Mouse (Mus musculus) small intestine, adult 2 months (tissue): ENCODE measurements around the gene Olfr1370. TPM values are rescaled to one million over a fixed set of nuclear protein-coding genes. Genes with fewer than 3 reads are reported as not detected.

ENCODE experiments used
- H3K27ac ChIP-seq: fragments of 200-500 bp; 2 replicates; pipeline ENCODE4 v1.5.1; 2012; ENCODE audit warnings: low read depth, low read length, control low read depth, inconsistent platforms; ENCODE audit not compliant: insufficient read depth
- H3K27me3 ChIP-seq: fragments of 200-500 bp; 2 replicates; pipeline ENCODE4 v1.6.1; 2012; ENCODE audit warnings: mild to moderate bottlenecking, moderate library complexity, low read length, inconsistent platforms; ENCODE audit not compliant: control insufficient read depth, insufficient read depth
- H3K36me3 ChIP-seq: fragments of 200-500 bp; 2 replicates; pipeline ENCODE4 v1.6.1; 2012; ENCODE audit warnings: mild to moderate bottlenecking, low read length, control low read depth, inconsistent platforms; ENCODE audit not compliant: control insufficient read depth, insufficient read depth
- H3K4me1 ChIP-seq: fragments of 200-500 bp; 2 replicates; pipeline ENCODE4 v1.6.1; 2012; ENCODE audit warnings: low read length, inconsistent platforms, mixed read lengths; ENCODE audit not compliant: control insufficient read depth, insufficient read depth, insufficient read length
- H3K4me3 ChIP-seq: fragments of 200-500 bp; 2 replicates; pipeline ENCODE4 v1.5.1; 2012; ENCODE audit warnings: low read depth, mild to moderate bottlenecking, control low read depth, inconsistent platforms, low read length, moderate library complexity
- CTCF ChIP-seq: fragments of 200-500 bp; IDR thresholded peaks from 2 replicates; pipeline ENCODE4 v1.5.1; 2012; ENCODE audit warnings: low read depth, mild to moderate bottlenecking, control low read depth, inconsistent platforms, low read length, moderate library complexity, mixed read lengths; ENCODE audit not compliant: insufficient replicate concordance, insufficient read length; ENCODE audit errors: extremely low read depth
- POLR2A ChIP-seq: fragments of 200-500 bp; IDR thresholded peaks from 2 replicates; pipeline ENCODE4 v1.6.1; 2012; ENCODE audit warnings: low read depth, mild to moderate bottlenecking, control low read depth, inconsistent platforms, low read length, moderate library complexity
- WGBS: fragments of 180-500 bp; shearing (Covaris S2); methylation state at CpG from one replicate; pipeline ENCODE4 v1.1.7; 2018; 5-methylcytosine and 5-hydroxymethylcytosine counted together
- polyA plus RNA-seq: library from polyadenylated mRNA; depleted of rRNA; stranded (reverse); fragments of >200 nt; gene quantifications from 2 replicates; pipeline ENCODE4 v1.2.3, GENCODE M21; 2012; rRNA removed

The Olfr1370 gene
- polyA plus RNA-seq, 1 experiment = not detected

DNA sequence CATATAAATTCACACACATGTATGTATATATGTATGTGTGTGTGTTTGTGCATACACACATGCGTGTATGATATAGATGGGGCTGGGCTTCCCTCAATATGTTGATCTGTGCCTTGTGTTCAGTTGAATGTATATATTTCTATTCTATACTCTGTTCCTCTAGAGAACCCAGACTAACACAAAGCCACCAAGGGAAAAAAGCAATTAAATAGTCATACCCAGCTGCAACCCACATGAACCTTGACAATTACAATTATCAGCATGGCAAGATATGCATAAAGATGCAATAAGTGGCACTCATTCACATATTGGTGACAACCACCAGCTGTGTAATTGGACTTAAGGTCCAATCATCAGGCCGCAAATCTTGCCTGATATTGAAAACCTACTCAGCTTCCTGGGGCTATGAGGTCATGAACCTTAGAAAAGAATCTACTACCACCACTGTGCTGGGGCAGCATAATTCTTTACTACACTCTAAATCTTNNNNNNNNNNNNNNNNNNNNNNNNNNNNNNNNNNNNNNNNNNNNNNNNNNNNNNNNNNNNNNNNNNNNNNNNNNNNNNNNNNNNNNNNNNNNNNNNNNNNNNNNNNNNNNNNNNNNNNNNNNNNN lies 34.1 kb downstream of the Olfr1370 start:
- 83% methylated on average over 2 of the region's 2 CpGs for WGBS
- Histone ChIP-seq H3K36me3 (no peaks in the 10 kb centered on the region), H3K27ac (no peak overlapping the region), H3K4me3 (no peak overlapping the region), H3K4me1 (no peaks in the 10 kb centered on the region), H3K27me3 (no peaks in the 10 kb centered on the region; the same call in 1 of the 2 replicates)
- TF ChIP-seq POLR2A (no peak), CTCF (no peak)

- TF ChIP-seq POLR2A (no peak), CTCF (no peak)
- H3K27me3 ChIP-seq = no peaks in the 10 kb centered on the region; the same call in 1 of the 2 replicates
- H3K36me3 ChIP-seq = no peaks in the 10 kb centered on the region
- H3K27ac ChIP-seq = no peak overlapping the region
- H3K4me3 ChIP-seq = no peak overlapping the region
- no peaks in the 10 kb centered on the region for H3K4me1 ChIP-seq
Measured at GRCm38 (mm10) chr13:21035981-21036380, 38.8 kb downstream of the Olfr1370 start.

- Histone ChIP-seq H3K36me3 (no peaks in the 10 kb centered on the region), H3K4me3 (no peak overlapping the region), H3K4me1 (no peaks in the 10 kb centered on the region), H3K27me3 (no peaks in the 10 kb centered on the region; the same call in 1 of the 2 replicates), H3K27ac (no peak overlapping the region)
- WGBS = 75% methylated on average over 3 of the region's 3 CpGs
- TF ChIP-seq CTCF (no peak), POLR2A (no peak)
Measured at GRCm38 (mm10) chr13:21035011-21035410, 39.7 kb downstream of the Olfr1370 start.

DNA sequence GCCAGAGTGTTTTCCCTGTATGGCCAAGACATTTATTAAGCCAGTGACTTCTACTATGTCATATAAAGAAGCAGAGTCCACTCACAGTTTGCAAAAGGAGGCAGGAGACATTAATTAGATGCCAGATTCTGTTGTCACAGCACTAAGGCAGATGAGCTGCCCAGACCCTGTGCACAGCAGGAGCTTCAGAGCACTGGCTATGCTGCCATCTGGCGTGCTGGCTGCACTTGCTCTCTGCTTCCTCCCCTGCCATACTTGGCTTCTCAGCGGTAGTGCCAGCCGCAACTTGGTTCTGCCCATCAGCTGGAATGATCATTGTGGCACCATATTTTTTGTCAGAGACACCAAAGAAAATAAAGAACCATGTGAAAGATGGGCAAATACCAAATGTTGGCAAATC lies 41.6 kb downstream of the Olfr1370 start:
- H3K27me3 ChIP-seq = no peaks in the 10 kb centered on the region; the same call in 1 of the 2 replicates
- no peak overlapping the region for H3K4me3 ChIP-seq
- no peak overlapping the region for H3K27ac ChIP-seq
- no peaks in the 10 kb centered on the region for H3K4me1 ChIP-seq
- WGBS = 68% methylated on average over 3 of the region's 3 CpGs
- TF ChIP-seq POLR2A (no peak), CTCF (no peak)
- no peaks in the 10 kb centered on the region for H3K36me3 ChIP-seq

DNA sequence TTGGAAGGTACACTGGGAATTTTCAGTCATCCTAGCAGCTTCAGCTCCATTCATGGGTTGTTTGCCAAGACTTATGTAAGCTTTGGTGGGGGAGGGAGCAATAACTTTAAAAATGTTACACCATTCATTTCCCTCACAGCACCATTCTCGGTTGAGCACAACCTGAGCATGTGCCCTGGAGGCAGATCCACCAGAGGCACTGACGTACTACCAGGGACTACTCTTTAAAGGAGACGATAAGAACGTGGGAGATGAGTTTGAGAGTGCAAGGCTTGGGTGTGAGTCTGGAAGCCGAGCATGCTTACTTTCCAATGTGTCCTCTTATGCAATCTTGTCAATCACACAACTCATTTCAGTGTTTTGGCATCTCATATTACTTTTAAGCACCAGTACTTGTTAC lies 49.9 kb downstream of the Olfr1370 start:
- Histone ChIP-seq H3K36me3 (no peaks in the 10 kb centered on the region), H3K27ac (no peak overlapping the region), H3K27me3 (no peaks in the 10 kb centered on the region), H3K4me1 (no peaks in the 10 kb centered on the region), H3K4me3 (no peak overlapping the region)
- TF ChIP-seq POLR2A = no peak
- no peak for TF ChIP-seq CTCF
- WGBS = 75% methylated on average over 5 of the region's 5 CpGs

Other genes with a start within 250 kb of the Olfr1370 start
- gene Olfr1369-ps1, start 36.5 kb upstream of the Olfr1370 start, polyA plus RNA-seq = not detected in 2 replicates
- not detected in 2 replicates for gene Olfr263, start 54.7 kb upstream of the Olfr1370 start, polyA plus RNA-seq
- not detected in 2 replicates for gene Olfr1368, start 70.9 kb upstream of the Olfr1370 start, polyA plus RNA-seq
- gene Trim27, start 104.5 kb upstream of the Olfr1370 start, polyA plus RNA-seq = 34.0 and 46.4 TPM in 2 replicates
- gene Gpx5, start 217.8 kb upstream of the Olfr1370 start, polyA plus RNA-seq = not detected in 2 replicates
- not detected in 2 replicates for gene Gpx6, start 237.2 kb upstream of the Olfr1370 start, polyA plus RNA-seq